Mouse (Mus musculus) ES-Bruce4 (cell line): ENCODE data around the gene Lclat1. TPM values are rescaled to one million over a fixed set of nuclear protein-coding genes. Genes with fewer than 3 reads are reported as not detected.
"Not testable (repeated sequence)": the region's sequence is repeated elsewhere in the genome, so short reads cannot be mapped to it uniquely, and the experiment has no call there.

Experiments used
- H3K27ac ChIP-seq: 2 replicates; pipeline ENCODE4 v1.5.1; 2012; ENCODE audit warnings: low read length, inconsistent platforms; ENCODE audit not compliant: insufficient read depth
- H3K27me3 ChIP-seq: 2 replicates; pipeline ENCODE4 v1.6.1; 2012; ENCODE audit warnings: mild to moderate bottlenecking, low read length, inconsistent platforms; ENCODE audit not compliant: control insufficient read depth, poor library complexity, insufficient read depth, severe bottlenecking
- H3K36me3 ChIP-seq: 2 replicates; pipeline ENCODE4 v1.6.1; 2012; ENCODE audit warnings: inconsistent platforms, mild to moderate bottlenecking, low read length, moderate library complexity; ENCODE audit not compliant: control insufficient read depth, poor library complexity, insufficient read depth, severe bottlenecking
- H3K4me1 ChIP-seq: one replicate; pipeline ENCODE4 v1.8.1; 2011; ENCODE audit warnings: low read length; ENCODE audit not compliant: control insufficient read depth, insufficient read depth
- H3K4me3 ChIP-seq: 2 replicates; pipeline ENCODE4 v1.5.1; 2011; ENCODE audit warnings: low read depth, mild to moderate bottlenecking, low read length
- H3K9ac ChIP-seq: 2 replicates; pipeline ENCODE4 v1.6.1; 2012; ENCODE audit warnings: low read depth, mild to moderate bottlenecking, inconsistent platforms; ENCODE audit not compliant: poor library complexity, severe bottlenecking
- H3K9me3 ChIP-seq: replicated peaks from 2 replicates; pipeline ENCODE4 v1.6.1; 2012; ENCODE audit warnings: mild to moderate bottlenecking, low read length, inconsistent platforms; ENCODE audit not compliant: control insufficient read depth, poor library complexity, insufficient read depth, severe bottlenecking
- CTCF ChIP-seq: IDR thresholded peaks from one replicate; pipeline ENCODE4 v1.8.1; 2011; ENCODE audit warnings: low read depth, low read length
- EP300 ChIP-seq: IDR thresholded peaks from 2 replicates; pipeline ENCODE4 v1.6.1; 2011; ENCODE audit warnings: low read depth, low read length; ENCODE audit not compliant: insufficient read depth
- POLR2A ChIP-seq: IDR thresholded peaks from one replicate; pipeline ENCODE4 v1.8.1; 2011; ENCODE audit warnings: low read length; ENCODE audit not compliant: insufficient read depth
- polyA plus RNA-seq: library from polyadenylated mRNA; stranded (reverse); fragments of >200 nt; gene quantifications from 2 replicates; pipeline ENCODE4 v1.2.4, GENCODE M21; 2011; ENCODE audit warnings: low read depth; ENCODE audit not compliant: missing spikeins, insufficient read depth, insufficient read length

Lclat1 gene
- polyA plus RNA-seq, 1 experiment = 12.1 TPM

GRCm38 (mm10) chr17:73273809-73274208, 166.0 kb downstream of the Lclat1 start:
- no peaks in the 10 kb centered on the region for H3K4me1 ChIP-seq
- no peak for TF ChIP-seq CTCF
- no peak for TF ChIP-seq EP300
- no peak for TF ChIP-seq POLR2A
- H3K9ac ChIP-seq = no peak overlapping the region
- no peaks in the 10 kb centered on the region for H3K27me3 ChIP-seq
- H3K4me3 ChIP-seq = no peak overlapping the region
- no peaks in the 10 kb centered on the region for H3K36me3 ChIP-seq
- H3K9me3 ChIP-seq = no peaks in the 10 kb centered on the region
- no peak overlapping the region for H3K27ac ChIP-seq

DNA sequence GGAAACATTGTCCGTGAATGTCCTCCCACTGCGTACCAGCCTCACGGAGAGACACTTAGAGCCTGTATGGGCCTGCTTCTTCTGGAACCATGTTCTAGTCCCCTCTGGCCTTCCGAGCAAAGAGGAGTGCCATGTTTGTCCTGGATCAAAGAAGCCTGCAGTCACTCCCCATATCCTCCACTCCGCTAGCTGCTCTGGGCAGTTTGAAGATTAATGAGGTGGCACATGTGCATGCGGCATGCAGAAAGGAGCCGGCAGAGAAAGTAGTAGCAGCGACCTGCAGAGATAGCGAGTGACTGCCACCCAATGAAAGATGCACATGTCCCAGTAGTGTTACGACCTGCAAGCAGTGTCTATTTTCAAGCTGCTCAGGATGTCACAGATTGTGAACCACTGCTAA, 167.3 kb downstream of the Lclat1 start:
- Histone ChIP-seq H3K9me3 (no peaks in the 10 kb centered on the region), H3K36me3 (no peaks in the 10 kb centered on the region), H3K4me1 (no peaks in the 10 kb centered on the region), H3K27ac (no peak overlapping the region), H3K4me3 (no peak overlapping the region), H3K27me3 (no peaks in the 10 kb centered on the region), H3K9ac (no peak overlapping the region)
- no peak for TF ChIP-seq POLR2A

DNA sequence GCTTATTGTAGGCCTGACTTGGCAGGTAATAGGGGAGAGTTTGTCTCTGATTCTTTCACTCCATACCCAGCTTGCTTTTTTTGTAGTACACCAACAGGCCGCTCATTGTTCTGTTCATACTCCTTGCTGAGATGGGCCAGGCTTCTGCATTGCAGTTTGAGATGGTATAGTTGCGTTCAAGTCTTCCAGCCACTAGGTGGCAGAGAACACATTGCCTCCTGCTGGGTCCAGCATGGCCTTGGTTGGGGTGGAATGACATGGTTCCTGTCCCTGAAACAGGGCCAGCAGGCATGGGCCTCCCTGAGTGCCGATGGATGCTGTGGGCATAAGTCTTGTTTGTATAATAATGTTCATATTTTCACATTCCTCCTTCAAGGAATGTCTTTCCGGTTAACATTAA, 170.0 kb downstream of the Lclat1 start:
- no peak overlapping the region for H3K27ac ChIP-seq
- TF ChIP-seq EP300 = no peak
- no peak for TF ChIP-seq POLR2A
- TF ChIP-seq CTCF = peak; percentile 53
- no peak overlapping the region for H3K9ac ChIP-seq
- no peaks in the 10 kb centered on the region for H3K4me1 ChIP-seq
- no peaks in the 10 kb centered on the region for H3K27me3 ChIP-seq
- H3K9me3 ChIP-seq = no peaks in the 10 kb centered on the region
- H3K4me3 ChIP-seq = no peak overlapping the region
- H3K36me3 ChIP-seq = no peaks in the 10 kb centered on the region

DNA sequence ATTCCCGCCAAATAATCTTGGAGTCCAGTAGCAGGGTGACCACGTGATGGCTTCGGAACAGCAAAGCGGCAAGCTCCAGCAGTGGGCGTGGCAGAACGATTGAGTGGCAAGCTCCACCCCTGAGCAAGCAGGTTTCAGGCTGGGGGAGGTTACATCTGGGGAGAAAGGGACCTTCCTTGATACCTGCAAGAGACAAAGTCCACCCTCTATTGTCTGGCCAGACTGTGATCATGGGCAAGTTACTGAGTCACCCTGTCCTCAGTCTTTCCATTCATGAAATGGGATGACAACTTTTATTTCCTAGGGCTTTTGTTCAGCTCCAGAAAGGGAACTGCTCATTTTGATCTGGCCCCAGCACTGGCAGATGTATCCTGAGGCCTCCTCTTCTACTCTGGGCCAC, 174.9 kb downstream of the Lclat1 start:
- not testable (repeated sequence) for H3K9me3 ChIP-seq, H3K27me3 ChIP-seq, H3K27ac ChIP-seq, H3K4me3 ChIP-seq, H3K4me1 ChIP-seq, H3K36me3 ChIP-seq, H3K9ac ChIP-seq

GRCm38 (mm10) chr17:73284301-73284700, 176.5 kb downstream of the Lclat1 start:
- Histone ChIP-seq H3K27me3 (no peaks in the 10 kb centered on the region), H3K4me3 (no peak overlapping the region), H3K4me1 (no peaks in the 10 kb centered on the region), H3K27ac (no peak overlapping the region), H3K9me3 (no peaks in the 10 kb centered on the region), H3K9ac (no peak overlapping the region), H3K36me3 (no peaks in the 10 kb centered on the region)
- TF ChIP-seq CTCF (no peak), POLR2A (no peak), EP300 (no peak)

Other genes with a start within 250 kb of the Lclat1 start
- 4.6 and 4.9 TPM in 2 replicates for gene Lbh, start 189.7 kb upstream of the Lclat1 start, polyA plus RNA-seq